Mouse (Mus musculus) liver, embryonic 13.5 days (tissue): ENCODE data around the gene Dido1. TPM values are rescaled to one million over a fixed set of nuclear protein-coding genes. Genes with fewer than 3 reads are reported as not detected.

Experiments used
- ATAC-seq: fragments of 200-750 bp; cut with Nextera tagmentation; 2 replicates; pipeline ENCODE4 v1.8.0; 2017; ENCODE audit warnings: low read depth, mild to moderate bottlenecking, moderate number of reproducible peaks, moderate library complexity
- DNase-seq: peaks from one replicate; pipeline ENCODE4 v3.0.0; 2022
- H3K27ac ChIP-seq: fragments of 300-500 bp; sonication (generic); 2 replicates; pipeline ENCODE4 v1.5.1; 2015; ENCODE audit warnings: moderate library complexity, mild to moderate bottlenecking, inconsistent platforms
- H3K27me3 ChIP-seq: fragments of 300-500 bp; sonication (generic); 2 replicates; pipeline ENCODE4 v1.6.1; 2015; ENCODE audit warnings: mild to moderate bottlenecking, inconsistent platforms
- H3K36me3 ChIP-seq: fragments of 300-500 bp; sonication (generic); 2 replicates; pipeline ENCODE4 v1.6.1; 2015; ENCODE audit warnings: mild to moderate bottlenecking, inconsistent platforms
- H3K4me1 ChIP-seq: fragments of 300-500 bp; sonication (generic); replicated peaks from 2 replicates; pipeline ENCODE4 v1.6.1; 2015; ENCODE audit warnings: inconsistent platforms
- H3K4me2 ChIP-seq: fragments of 300-500 bp; sonication (generic); 2 replicates; pipeline ENCODE4 v1.6.1; 2015; ENCODE audit warnings: inconsistent platforms, mild to moderate bottlenecking, moderate library complexity
- H3K4me3 ChIP-seq: fragments of 300-500 bp; sonication (generic); replicated peaks from 2 replicates; pipeline ENCODE4 v1.5.1; 2015; ENCODE audit warnings: mild to moderate bottlenecking, inconsistent platforms
- H3K9ac ChIP-seq: fragments of 300-500 bp; sonication (generic); 2 replicates; pipeline ENCODE4 v1.6.1; 2015; ENCODE audit warnings: mild to moderate bottlenecking, inconsistent platforms
- H3K9me3 ChIP-seq: fragments of 300-500 bp; sonication (generic); replicated peaks from 2 replicates; pipeline ENCODE4 v1.6.1; 2016; ENCODE audit warnings: inconsistent platforms
- WGBS: fragments of 180-500 bp; shearing (Covaris S2); methylation state at CpG from one replicate; pipeline ENCODE4 v1.1.7; 2015; ENCODE audit not compliant: insufficient replicate concordance; 5-methylcytosine and 5-hydroxymethylcytosine counted together
- polyA plus RNA-seq: library from polyadenylated mRNA; unstranded; fragments of >200 nt; fragmentation: Nextera tagmentation; extraction: Ambion mirVana; gene quantifications from 2 replicates; pipeline ENCODE4 v1.2.1, GENCODE M21; 2015

Dido1 gene
- polyA plus RNA-seq, 1 experiment from 2014 or later = 10.1 TPM

GRCm38 (mm10) chr2:180702701-180703149, 7.1 kb downstream of the Dido1 start:
- peak overlapping the region; percentile 97 for H3K9ac ChIP-seq
- H3K4me1 ChIP-seq = peaks cover 91% of the 10 kb centered on the region
- peak overlapping the region; percentile 86 for H3K4me3 ChIP-seq
- peaks cover 27% of the 10 kb centered on the region for H3K36me3 ChIP-seq
- no peak for DNase-seq
- H3K4me2 ChIP-seq = peak overlapping the region; percentile 90
- H3K9me3 ChIP-seq = no peaks in the 10 kb centered on the region
- WGBS = 34% methylated on average over 4 of the region's 4 CpGs
- ATAC-seq = no peak
- peak overlapping the region; percentile 93 for H3K27ac ChIP-seq
- no peaks in the 10 kb centered on the region for H3K27me3 ChIP-seq

- Histone ChIP-seq H3K27me3 (no peaks in the 10 kb centered on the region), H3K36me3 (peaks cover 22% of the 10 kb centered on the region), H3K4me2 (peak overlapping the region; percentile 90), H3K27ac (peak overlapping the region; percentile 93), H3K9me3 (no peaks in the 10 kb centered on the region), H3K4me3 (peak overlapping the region; percentile 86), H3K4me1 (peaks cover 90% of the 10 kb centered on the region), H3K9ac (peak overlapping the region; percentile 97)
- DNase-seq = peak; percentile 86
- peak; percentile 91 for ATAC-seq
- under 1% methylated on average over 66 of the region's 66 CpGs for WGBS
These were observed 7.8 kb downstream of the Dido1 start for GRCm38 (mm10) chr2:180701767-180702621.

DNA sequence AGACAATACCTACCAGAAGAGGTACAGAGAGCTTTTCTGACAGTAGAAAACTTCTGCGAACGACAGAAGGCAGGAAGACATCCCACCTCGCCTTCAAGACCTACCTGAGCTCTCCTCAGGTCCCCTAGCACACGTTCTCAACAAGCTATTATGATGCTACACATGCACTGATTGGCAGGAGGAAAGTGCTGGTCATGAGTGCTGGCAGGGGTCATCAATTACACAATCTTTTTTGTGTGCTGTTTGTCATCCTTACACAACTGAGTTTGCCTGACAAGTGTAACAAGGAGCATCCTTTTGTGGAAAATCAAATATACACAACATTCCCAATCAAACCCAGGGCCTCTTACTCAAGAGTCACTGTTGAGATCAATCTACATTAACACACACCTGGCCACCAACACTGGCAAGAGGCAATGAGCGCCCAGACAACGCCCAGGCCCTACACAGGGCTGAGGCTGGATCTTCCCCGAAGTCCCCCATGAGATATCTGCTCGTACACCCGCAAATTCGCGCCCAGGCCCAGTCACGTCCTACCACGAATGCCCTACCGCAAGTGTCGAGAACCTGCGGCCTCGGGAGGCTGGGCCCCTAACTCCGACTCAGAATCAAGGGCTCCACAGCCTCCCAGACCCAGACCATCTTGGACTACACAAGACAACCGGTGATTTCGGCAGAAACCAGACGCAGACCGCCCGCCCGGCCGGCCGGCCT, 8.6 kb downstream of the Dido1 start:
- no peaks in the 10 kb centered on the region for H3K27me3 ChIP-seq
- peak overlapping the region; percentile 86 for H3K4me3 ChIP-seq
- H3K4me2 ChIP-seq = peak overlapping the region; percentile 90
- peaks cover 91% of the 10 kb centered on the region for H3K4me1 ChIP-seq
- H3K36me3 ChIP-seq = peaks cover 15% of the 10 kb centered on the region
- ATAC-seq (peak; percentile 49), DNase-seq (peak; percentile 42)
- no peaks in the 10 kb centered on the region for H3K9me3 ChIP-seq
- WGBS = 3% methylated on average over 26 of the region's 26 CpGs
- peak overlapping the region; percentile 97 for H3K9ac ChIP-seq
- peak overlapping the region; percentile 93 for H3K27ac ChIP-seq

DNA sequence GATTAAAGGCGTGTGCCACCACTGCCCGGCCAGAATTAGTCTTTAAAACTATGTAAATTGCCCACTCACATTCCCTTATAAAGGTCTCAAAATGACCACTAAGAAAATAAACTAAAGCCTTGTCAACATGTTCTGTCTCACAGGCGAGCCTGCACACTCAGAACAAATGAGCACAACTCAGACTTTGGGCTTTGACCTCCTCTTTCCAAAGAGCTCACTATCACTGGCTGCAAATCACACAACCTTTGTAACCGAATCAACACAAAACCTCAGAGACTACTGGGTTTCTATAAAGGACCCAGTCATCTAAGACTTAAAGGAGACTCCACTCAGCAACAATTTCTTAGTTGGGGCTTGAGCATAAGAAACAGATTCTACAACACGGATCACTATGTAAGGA, 9.3 kb downstream of the Dido1 start:
- Histone ChIP-seq H3K9me3 (no peaks in the 10 kb centered on the region), H3K4me2 (peak overlapping the region; percentile 90), H3K4me1 (peaks cover 91% of the 10 kb centered on the region), H3K4me3 (peak overlapping the region; percentile 86), H3K36me3 (peaks cover 8% of the 10 kb centered on the region; the same call in 1 of the 2 replicates), H3K27me3 (no peaks in the 10 kb centered on the region), H3K9ac (peak overlapping the region; percentile 97), H3K27ac (peak overlapping the region; percentile 93)
- DNase-seq (no peak), ATAC-seq (no peak)
- 47% methylated on average over 5 of the region's 5 CpGs for WGBS

DNA sequence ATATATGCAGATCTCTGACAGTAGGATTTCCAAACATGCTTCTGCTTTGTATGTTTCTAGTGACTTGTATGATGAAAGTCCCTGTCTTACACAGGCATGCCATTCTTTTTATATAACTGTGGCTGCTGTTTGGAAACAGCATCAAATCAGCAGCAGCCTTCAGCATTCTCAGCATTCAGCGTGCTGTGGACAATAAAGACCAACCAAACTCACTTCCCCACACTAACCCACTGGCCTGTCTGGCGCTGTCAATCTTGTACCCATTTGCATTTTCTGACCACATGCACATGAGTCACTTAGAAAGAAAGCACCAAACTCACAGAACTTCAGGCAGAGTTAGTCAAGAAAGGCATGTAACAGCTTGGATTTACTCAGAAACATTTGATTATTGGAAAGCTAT, 14.6 kb downstream of the Dido1 start:
- Histone ChIP-seq H3K4me2 (no peak overlapping the region), H3K9me3 (no peaks in the 10 kb centered on the region), H3K4me3 (no peak overlapping the region), H3K27ac (no peak overlapping the region), H3K36me3 (peaks cover 14% of the 10 kb centered on the region), H3K9ac (no peak overlapping the region), H3K27me3 (no peaks in the 10 kb centered on the region), H3K4me1 (peaks cover 76% of the 10 kb centered on the region)
- WGBS = 41% methylated on average over 2 of the region's 2 CpGs
- no peak for ATAC-seq
- no peak for DNase-seq

DNA sequence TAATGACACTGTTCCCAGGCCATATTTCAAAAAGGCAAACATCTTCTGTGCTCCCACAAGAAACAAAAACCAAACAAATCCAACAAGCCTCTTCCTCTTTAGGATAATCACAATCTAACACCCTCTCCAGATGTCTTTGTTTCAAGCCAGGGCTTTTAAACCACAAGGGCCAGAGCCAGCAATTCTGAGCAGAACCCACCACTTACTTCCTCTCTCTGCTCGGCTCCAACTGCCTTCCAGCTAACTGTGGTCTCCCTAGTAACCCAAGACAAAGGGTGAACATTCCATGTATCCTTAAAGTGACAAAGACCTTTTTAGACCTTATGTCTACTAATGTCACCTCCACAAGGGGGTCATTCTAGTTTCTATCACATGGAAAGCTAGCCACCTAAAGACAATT, 17.2 kb downstream of the Dido1 start:
- H3K4me2 ChIP-seq = no peak overlapping the region
- no peak for ATAC-seq
- DNase-seq = no peak
- H3K9me3 ChIP-seq = no peaks in the 10 kb centered on the region
- H3K9ac ChIP-seq = no peak overlapping the region
- H3K4me1 ChIP-seq = peaks cover 51% of the 10 kb centered on the region
- WGBS = 11% methylated on average over 1 of the region's 1 CpGs
- peak overlapping the region; percentile 21 for H3K27ac ChIP-seq
- H3K27me3 ChIP-seq = no peaks in the 10 kb centered on the region
- no peak overlapping the region for H3K4me3 ChIP-seq
- peaks cover 40% of the 10 kb centered on the region for H3K36me3 ChIP-seq

DNA sequence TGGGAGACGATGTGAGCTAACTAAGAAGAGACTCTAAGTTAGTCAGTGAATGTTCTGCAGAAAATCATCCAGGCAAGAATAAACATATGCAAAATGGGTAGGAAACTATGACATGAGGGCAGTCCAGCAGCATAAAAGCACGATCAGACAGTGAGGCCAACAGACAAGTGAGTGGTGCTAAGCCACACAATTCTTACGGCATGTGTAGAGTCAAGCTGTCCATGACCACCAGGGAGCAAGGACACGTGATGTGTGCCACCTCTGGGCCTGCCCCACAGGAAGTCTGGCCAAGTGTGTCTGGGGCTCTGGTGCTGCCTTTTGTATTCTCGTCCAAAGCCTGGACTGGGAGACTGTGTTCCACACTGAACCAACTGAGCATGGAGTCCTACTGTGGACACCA, 20.0 kb downstream of the Dido1 start:
- Histone ChIP-seq H3K9ac (no peak overlapping the region), H3K4me1 (peaks cover 40% of the 10 kb centered on the region), H3K9me3 (no peaks in the 10 kb centered on the region), H3K4me2 (no peak overlapping the region), H3K27me3 (no peaks in the 10 kb centered on the region), H3K27ac (no peak overlapping the region), H3K36me3 (peaks cover 68% of the 10 kb centered on the region), H3K4me3 (no peak overlapping the region)
- ATAC-seq = no peak
- DNase-seq = no peak
- 81% methylated on average over 5 of the region's 5 CpGs for WGBS

DNA sequence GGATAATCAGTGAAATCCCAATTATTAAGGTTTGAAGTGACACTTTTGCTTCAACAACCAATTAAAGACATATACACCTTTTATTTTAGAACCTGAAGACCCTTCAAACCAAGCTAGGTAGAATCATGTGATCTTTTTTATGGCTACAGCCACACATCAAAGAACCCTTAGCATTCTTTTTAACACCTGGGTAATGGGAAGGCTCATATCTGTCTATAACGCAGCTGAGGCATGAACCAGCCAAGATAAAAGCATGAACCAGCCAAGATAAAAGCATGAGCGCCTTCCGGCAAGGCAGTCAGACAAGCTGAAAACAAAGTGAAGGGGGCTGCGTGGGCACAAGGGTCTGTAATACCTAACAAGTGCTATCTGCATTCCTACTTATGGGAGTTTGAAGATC, 25.8 kb downstream of the Dido1 start:
- Histone ChIP-seq H3K27ac (peak overlapping the region; percentile 35), H3K4me2 (0 out of 2 replicates have a peak overlapping the region, but pooled peaks have one; percentile 2), H3K36me3 (peaks cover 95% of the 10 kb centered on the region), H3K9me3 (no peaks in the 10 kb centered on the region), H3K4me3 (no peak overlapping the region), H3K27me3 (no peaks in the 10 kb centered on the region), H3K9ac (peak overlapping the region; percentile 5; the same call in 1 of the 2 replicates), H3K4me1 (peaks cover 41% of the 10 kb centered on the region)
- no peak for ATAC-seq
- DNase-seq = no peak
- WGBS = 55% methylated on average over 4 of the region's 4 CpGs

- Histone ChIP-seq H3K27me3 (no peaks in the 10 kb centered on the region), H3K36me3 (peaks cover 90% of the 10 kb centered on the region), H3K27ac (peak overlapping the region; percentile 35), H3K4me1 (peaks cover 43% of the 10 kb centered on the region), H3K4me3 (no peak overlapping the region), H3K9me3 (no peaks in the 10 kb centered on the region), H3K4me2 (0 out of 2 replicates have a peak overlapping the region, but pooled peaks have one; percentile 2), H3K9ac (no peak overlapping the region; the same call in 1 of the 2 replicates)
- ATAC-seq (peak; percentile 81), DNase-seq (peak; percentile 44)
- WGBS = 74% methylated on average over 2 of the region's 2 CpGs
These were observed 26.3 kb downstream of the Dido1 start for GRCm38 (mm10) chr2:180683524-180683923.

DNA sequence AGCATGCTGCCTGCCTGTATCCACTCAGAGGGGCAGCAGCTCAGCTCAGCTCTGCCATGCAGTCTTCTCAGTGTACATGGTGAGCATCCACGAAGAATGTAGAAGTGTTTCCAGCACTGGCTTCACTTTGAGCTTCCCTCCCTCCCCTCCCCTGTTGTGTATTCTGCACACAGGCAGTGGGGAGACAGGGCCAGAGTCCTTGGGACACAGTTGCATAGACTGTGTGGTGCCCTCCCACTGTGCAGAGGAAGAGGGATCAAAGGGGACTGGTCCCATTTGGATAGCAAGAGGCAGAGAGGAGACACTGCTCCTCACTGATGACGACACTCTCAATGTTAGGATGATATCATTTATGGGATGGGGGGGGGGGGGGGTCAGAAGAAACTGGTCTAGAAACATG, 28.6 kb downstream of the Dido1 start:
- Histone ChIP-seq H3K36me3 (peaks cover 68% of the 10 kb centered on the region), H3K27me3 (no peaks in the 10 kb centered on the region), H3K4me1 (peaks cover 41% of the 10 kb centered on the region), H3K9me3 (no peaks in the 10 kb centered on the region), H3K4me2 (no peak overlapping the region), H3K4me3 (no peak overlapping the region), H3K9ac (no peak overlapping the region), H3K27ac (no peak overlapping the region)
- no peak for DNase-seq
- WGBS = 70% methylated on average over 2 of the region's 2 CpGs
- ATAC-seq = no peak

GRCm38 (mm10) chr2:180678609-180679140, 31.1 kb downstream of the Dido1 start:
- H3K4me3 ChIP-seq = no peak overlapping the region
- H3K9ac ChIP-seq = no peak overlapping the region
- no peak overlapping the region for H3K27ac ChIP-seq
- peak; percentile 50 for ATAC-seq
- no peak overlapping the region for H3K4me2 ChIP-seq
- DNase-seq = peak; percentile 59
- WGBS = 27% methylated on average over 4 of the region's 4 CpGs
- peaks cover 17% of the 10 kb centered on the region for H3K4me1 ChIP-seq
- no peaks in the 10 kb centered on the region for H3K9me3 ChIP-seq
- H3K36me3 ChIP-seq = peaks cover 64% of the 10 kb centered on the region
- H3K27me3 ChIP-seq = no peaks in the 10 kb centered on the region
